Mouse (Mus musculus) CH12F3 (cell line): ENCODE results near the gene Chpf.

Experiments used
- in situ Hi-C: fragments of 300-500 bp; cut with MboI; formaldehyde crosslinking; loops from 2 replicates; pipeline ENCODE4 v1.14.3; 2020; ENCODE audit warnings: low sequenced_read_pairs

The Chpf gene

DNA sequence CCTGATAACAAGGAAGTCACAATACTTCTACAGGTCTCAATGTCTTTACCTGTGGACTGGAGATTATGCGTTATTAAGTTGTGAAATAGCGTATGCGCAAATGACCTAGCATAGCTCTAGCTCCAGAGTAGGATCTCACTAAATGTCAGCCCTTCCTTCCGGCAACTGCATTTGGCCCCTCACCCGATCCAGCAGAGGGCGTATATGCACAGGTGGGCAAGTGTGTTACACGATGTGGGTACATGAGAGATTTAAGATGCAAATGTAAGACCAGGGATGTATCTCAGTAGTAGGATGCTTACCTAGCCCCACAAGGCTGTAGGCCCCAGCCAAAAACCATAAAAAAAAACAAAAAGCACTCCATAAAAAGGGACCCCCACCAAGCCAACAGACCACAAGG lies 20.3 kb upstream of the Chpf start:
- in situ Hi-C loops: no loop called here

DNA sequence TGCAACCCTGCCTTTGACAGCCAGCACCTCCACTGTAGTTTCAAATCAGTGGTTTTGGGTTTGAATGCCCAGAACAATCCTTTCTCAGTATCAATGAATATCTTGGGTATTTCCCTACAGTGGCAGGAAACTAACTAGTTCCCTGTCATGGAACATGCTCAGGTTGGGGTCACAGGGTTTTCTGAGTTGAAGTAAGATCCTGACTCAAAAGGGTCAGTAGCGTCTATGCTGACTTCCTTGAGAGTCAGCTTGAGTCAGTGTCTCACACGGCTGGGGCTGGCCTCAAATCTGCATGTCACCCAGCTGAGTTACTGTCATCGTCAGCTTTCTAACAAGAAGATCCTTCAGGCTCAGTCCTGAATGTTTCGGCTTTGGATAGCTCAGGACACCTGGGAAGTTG lies 19.8 kb upstream of the Chpf start:
- in situ Hi-C loops: no loop called here

DNA sequence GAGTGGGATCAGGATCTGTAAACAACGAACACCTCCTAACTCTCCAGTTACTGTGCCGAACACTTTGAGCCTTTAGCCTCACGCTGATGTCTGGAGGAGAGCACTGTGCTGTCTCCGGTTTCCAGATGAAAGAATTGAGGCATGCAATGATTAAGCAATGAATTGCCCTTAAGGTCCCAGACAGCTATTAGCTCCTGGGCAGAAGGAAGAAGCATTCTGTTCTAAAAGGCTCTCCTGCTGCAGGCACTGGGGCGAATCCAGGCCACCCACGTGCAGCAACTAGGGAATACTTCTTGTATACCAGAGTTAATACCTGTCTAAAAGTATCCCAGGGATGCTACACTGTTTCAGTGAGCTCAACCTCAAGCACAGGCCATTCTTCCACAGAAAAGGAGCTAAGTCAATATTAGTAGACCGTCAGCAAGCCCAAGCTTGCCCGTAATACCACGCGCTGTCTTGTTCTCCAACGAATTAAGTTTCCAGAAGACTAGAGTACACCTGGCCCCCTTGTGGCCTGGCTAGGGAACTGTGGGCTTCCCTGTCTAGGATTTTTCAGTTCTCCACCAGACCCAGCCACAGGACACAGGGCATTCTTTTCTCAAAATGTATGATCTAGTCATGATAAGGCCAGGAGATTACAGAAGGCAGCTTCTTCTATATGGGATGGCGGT lies 15.9 kb upstream of the Chpf start:
- in situ Hi-C loops: no loop called here

DNA sequence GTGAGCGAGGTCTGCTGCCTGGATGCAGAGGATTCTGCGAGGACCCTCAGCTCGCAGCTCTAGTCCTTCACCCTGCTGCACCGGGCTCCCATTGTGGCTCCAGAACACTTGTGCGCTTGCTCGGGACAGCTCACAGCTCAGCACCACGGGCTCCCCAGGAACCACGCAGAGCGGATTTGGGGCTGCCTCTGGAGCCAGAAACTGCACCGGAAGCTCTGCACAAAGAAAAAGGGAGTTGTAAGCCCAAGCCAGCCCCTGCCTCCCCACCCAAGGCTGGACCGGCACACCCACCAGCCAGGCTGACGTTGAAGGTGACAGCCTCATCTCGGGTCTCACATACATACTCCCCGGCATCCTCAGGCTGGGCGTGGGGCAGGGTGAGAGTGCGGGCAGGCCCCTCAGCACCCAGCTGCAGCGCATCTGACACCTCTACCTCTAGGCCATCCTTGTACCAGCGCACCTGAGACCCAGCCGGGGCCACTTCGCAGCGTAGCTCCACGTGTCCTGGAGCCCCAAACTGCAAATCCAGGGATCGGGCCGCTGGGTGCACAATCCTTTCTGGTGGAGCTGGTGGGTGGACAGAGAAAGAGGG lies 13.6 kb upstream of the Chpf start:
- in situ Hi-C loops: no loop called here

DNA sequence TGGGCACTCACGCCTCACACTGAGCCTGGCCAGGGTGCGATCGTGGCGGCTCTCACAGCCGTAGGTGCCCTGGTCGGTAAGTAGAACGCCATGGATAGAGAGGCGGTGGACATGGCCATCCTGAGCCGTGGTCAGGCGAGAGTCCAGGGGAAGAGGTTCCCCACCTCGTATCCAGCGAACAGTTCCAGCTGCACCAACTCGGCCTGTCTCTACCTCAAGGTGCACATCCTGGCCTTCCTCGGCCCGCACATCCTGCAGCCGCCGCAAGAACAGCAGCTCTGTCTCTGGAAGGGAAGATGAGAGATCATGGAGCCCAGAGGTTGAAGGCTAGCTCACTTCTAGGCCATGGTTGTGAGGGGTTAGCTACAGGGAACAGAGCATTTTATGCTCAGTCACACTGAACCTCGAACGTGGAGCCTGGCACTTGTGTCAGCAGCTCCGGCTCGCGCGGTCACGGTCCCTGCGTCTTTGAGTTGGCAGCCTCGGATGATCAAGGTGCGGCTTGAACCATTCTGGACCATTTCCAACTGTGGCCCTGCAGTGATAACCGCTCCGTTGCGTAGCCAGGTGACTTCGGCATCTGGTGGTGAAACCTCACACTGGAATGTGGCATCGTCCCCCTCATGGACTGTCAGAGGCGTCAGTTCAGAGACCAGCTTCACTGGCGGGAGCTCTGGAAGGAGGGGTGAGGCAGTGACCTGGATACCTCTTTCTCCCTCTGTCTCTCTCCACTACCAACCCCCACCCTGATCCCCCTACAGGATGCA lies 11.9 kb upstream of the Chpf start:
- in situ Hi-C loops: no loop called here

DNA sequence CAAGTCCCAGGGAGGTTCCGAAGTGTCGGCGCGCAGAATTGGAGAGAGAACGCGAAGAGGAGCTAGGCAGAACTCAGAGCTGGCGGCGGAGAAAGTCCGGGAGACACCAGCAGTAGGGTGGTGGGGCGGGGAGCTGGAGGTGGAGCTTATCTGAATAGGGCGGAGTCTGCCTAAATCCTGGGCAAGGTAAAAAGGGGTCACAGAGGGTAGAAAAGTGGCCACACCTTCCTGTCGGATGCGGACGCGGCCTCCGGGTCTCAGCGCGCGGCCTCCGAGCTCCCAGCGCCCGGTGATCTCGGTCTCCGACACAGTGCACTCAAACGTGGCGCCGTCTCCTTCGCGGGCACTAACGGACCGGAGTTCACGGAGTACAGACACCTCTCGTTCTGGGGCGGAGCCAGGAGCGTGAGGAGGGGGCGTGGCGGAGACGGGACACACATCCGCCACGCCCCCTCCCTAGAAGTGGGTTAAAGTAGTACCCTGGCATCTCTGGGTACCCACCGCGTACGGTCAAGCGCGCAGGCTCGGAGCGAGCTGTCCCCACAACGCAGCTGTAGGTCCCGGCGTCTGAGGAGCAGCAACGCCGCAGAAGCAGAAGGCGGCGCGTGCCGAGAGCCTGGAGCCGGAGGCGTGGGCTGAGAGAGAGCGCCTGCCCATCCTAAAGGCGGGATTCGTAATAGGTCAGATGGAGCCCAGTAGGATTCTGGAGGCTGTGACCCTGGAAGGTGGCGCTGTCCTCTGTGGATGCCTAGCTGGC lies 8.5 kb upstream of the Chpf start:
- in situ Hi-C loops: no loop called here

DNA sequence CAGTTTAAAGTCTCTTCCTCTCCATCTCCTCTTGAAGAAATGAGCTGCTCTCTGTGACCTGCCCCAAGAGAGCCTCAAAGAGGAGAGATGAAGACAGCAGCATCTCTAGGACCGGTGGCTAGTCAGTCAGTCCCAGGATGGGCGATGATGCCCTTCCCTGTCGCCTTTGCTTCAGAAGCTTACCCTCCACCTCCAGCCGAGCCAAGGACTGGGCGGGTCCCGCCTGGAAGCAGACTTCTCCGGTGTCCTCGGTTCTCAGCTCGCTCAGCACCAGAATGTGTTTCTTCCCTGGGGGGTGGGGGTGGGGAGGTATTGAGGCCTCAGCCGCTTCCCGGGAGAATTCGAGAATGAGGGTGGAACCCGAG lies 7.9 kb upstream of the Chpf start:
- in situ Hi-C loops: no loop called here

DNA sequence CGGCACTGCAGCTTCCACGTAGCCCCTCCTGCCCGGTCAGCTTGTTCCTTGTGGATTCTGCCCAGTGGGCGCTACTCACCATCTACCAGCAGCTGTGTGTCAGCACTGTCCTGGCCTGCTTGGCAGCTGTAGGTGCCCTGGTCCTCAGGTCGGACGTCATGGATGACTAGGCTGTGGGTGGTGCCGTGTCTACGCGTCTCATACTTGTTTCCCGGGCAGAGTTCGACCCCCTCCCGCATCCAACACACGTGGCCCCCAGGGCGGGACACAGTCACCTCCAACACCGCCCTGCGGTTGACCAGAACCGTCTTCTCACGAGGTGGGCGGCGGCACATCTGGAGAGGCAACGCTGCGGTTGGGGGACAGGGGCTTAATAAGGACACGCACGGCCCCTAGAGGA lies 7.5 kb upstream of the Chpf start:
- in situ Hi-C loops: no loop called here

DNA sequence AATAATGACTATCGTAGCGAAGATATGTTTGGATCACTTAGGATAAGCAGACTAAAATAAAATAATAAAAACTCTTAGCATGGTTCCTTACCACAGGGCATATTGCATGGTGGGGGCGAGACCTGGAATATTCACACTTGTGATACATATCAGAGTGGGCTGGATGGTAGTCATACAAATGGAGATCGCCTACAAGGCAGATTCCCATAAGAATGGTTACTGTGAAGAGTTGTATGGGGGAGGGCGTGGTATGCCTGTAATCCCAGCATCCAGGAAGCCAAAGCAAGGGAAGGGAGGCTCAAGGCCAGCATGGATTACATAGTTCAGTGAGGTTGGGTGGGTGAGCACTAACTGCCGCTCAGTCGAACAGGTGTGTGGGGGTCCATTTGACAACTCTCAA lies 1.6 kb upstream of the Chpf start:
- in situ Hi-C loops: no loop called here

DNA sequence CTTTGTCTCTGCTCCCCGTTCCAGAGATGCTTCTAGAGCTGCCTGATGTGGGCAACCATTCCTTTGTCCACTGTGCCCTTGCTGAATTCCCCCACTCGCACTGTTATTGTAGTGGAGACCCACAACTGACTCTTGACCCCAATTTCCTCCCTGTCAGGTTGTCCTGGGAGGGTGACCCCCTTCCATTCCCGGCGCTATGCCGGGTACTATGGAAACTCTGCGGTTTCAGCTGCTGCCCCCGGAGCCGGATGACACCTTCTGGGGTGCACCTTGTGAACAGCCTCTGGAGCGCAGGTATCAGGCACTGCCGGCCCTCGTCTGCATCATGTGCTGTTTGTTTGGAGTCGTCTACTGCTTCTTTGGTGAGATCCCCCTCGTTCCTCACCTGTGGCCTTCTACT lies 929 bp upstream of the Chpf start:
- in situ Hi-C loops: no loop called here

DNA sequence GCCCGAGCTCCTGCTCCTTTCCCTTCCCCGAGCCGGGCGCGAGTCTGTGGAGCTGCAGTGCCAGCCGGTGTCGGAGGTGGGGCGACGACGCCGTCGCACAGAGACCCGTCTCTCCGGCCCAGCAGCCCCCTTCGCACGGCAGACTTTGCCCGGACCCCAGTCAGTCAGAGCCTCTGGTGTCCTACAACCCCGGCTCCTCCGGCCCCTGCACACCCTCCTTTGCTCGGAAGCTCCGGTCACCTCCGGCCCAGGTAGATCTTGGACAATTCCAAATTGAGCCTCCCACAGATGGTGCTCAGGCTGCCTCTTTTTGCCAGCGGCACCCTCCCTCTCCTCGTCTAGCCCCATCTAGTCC lies 505 bp upstream of the Chpf start:
- in situ Hi-C loops: loop anchor here (5.0 kb wide), 1 partner anchor 83 kb away; no protein-coding TSS in a partner anchor

DNA sequence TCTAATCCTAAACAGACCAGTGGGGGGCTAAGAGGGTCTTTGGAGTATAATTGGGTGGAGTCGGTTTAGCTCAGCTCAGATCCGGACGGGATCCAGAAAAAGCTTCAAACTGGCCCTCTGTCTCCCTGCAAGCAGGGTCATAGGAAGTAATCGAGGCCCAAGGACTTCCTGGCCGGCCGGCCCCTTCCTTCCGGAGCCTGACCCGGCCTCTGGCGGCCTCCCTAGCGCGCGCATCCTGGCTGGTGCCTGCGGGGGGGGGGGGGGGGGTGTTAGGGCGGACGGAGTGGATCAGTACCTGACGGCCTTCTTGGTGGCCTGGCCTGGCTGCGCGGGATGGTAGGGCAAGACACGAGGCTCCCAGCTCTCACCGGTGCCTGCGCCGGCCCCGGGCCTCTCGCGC lies 610 bp downstream of the Chpf start:
- in situ Hi-C loops: loop anchor here (5.0 kb wide), 1 partner anchor 84 kb away; no protein-coding TSS in a partner anchor

DNA sequence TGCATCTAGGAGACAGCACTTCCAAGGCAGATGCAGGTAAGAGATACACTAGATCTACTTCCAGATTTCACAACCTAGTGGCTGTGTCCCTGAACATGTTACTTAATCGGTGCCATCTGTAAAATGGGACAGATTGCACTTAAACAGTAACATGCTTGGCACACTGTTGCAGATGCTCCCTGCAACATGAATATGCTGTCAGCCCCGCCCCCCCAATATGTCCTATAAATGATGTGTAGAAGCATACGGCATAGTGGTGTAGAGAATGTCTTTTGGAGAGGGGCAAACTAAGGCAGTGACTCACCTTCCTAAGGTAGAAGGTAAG lies 1.2 kb downstream of the Chpf start:
- in situ Hi-C loops: loop anchor here (5.0 kb wide), 1 partner anchor 84 kb away; no protein-coding TSS in a partner anchor

DNA sequence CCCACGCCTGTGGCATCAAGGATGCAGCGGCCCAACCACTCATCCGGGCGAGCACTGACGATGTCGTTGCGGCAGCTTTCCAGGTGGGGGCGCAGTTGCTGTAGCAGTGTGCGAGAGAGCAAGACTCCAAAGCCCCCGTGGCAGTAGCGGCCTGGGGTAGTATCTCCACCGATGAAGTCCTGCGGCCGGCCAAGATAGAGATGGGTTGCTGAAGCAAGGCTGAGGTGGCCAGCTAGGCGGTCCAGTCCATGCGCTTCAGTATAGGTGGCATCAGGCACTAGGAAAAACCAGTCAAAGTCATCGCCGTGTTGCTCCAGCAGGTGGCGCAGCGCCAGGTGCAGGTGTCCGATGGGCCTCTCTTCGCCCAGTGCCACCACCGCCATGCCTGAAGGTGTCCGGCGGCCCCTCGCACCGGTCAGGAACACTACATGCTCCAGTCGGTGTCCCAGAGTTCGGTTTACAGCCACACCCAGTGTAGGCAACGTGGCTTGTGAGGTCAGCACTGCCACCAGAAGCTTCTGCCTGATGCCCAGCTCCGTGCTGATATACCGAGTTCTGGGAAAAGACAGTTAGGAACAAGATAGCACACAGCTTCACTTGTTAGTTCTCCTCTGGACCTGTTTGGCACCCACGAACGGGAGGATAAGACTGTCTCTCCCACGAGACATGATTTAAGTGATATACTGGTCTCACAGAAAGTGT lies 1.7 kb downstream of the Chpf start:
- in situ Hi-C loops: loop anchor here (5.0 kb wide), 1 partner anchor 85 kb away; no protein-coding TSS in a partner anchor

DNA sequence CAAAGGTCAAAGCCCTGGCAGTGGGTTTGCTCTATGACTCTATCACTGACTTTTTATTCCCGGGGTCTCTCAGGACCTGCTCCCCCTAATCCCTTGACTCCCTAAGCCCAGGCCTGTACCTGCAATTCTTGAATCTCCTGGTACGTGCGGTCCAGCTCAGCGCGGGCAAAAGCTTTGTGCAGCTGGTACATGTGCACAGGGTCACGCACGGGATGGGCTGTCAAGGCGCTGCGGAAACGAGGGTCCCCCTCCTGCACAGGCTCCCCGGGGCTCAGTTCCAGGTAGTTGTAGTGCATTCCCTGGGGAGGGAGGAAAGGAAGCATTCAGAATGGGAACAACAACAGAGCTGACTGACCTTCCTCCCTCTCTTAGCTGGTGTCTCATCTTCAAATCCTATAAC lies 2.7 kb downstream of the Chpf start:
- in situ Hi-C loops: loop anchor here (5.0 kb wide), 1 partner anchor 86 kb away; no protein-coding TSS in a partner anchor

DNA sequence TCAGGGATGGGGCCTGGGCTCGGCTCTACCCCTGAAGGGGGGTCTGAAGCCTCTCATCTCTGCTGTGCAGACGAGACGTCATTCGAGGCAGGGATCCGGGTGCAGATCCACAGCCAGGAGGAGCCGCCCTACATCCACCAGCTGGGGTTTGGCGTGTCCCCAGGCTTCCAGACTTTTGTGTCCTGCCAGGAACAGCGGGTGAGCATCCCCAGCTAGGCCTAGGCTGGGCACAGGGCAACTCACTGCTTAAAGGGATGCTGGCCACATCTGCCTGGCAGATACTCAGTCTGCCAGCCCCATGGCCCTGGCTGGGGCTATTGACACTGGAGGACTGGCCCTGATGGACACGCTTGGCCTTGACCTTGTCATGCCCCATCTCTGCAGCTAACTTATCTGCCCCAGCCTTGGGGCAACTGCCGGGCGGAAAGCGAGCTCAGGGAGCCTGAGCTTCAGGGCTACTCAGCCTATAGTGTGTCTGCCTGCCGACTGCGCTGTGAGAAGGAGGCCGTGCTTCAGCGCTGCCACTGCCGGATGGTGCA lies 9.8 kb downstream of the Chpf start:
- in situ Hi-C loops: loop anchor here (5.0 kb wide), 1 partner anchor 122 kb away; no protein-coding TSS in a partner anchor

DNA sequence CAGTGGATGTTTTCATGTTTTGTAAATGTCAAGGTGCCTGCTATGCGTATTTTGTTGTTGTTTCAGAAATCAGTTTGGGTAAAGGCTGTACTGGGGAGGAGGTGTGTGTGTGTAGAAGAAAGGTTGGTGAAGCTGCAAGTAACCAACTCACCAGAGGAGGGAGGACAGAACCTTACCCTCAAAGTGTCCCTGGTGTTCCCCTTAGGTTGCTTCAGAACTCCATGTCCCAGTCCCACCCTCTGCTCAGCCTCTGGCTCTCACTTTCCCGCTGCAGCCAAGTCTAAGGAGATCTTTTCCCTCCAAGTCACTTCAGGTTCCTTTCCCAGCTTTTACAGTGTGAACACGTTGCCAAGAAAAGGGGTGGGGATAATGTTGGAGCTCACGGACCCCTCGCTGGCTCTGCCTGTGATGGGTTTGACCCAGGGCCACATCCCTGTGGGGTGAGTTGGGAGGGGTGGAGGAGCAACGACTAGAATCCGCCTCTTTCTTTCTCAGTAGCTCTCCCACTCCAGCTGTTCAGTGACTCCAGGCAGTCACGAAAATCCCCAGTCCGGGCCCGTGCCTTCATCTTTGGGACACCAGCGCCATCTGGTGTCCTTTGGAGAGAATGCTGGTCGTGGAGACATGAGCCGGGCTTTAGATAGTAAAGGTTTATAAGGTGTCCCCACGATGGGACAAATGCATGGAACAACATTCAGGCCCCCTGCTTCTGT lies 11.7 kb downstream of the Chpf start:
- in situ Hi-C loops: loop anchor here (5.0 kb wide), 1 partner anchor 120 kb away; no protein-coding TSS in a partner anchor

DNA sequence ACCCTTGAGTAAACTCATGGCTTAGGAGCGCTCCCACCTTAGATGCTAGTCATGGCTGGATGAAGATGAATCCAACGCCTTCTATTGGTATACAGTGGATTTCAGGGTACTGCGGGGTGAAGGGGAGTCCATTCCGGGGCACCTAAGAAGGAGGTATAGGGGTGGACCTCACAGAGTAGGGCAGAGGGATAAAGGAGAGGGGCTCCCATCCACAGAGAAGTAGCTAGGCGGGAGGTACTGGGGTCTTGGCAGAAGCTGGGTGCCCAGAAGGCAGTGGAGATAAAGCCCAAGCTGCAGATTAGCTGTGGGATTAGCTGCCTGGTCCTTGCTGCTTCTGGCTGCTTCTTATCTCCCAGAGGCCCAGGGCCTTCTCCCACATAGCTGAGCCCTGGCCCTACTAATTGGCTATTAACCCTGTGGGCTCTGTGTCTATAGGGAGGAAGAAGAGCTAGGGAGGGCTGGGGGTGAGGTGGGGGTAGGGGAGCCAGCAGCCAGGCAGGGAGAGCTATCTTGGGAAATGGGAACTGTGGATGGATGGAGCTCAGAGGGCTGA lies 15.4 kb downstream of the Chpf start:
- in situ Hi-C loops: no loop called here

DNA sequence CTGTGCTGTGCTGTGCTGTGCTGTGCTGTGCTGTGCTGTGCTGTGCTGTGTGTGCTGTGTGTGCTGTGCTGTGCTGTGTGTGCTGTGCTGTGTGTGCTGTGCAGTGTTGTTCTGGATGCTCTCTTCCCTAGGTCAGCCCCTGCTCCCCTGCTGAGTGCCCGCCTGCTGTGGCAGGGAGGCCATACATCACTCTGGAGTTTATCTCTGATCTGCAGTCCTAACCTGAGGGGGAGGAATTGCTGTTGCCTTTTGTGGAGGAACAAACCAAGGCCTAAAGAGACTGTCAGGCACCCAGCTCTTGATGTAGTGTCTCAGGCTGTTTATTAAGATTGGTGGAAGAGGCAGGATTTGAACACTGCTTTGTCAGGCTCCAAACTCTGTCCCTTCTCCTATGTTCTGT lies 16.5 kb downstream of the Chpf start:
- in situ Hi-C loops: no loop called here

DNA sequence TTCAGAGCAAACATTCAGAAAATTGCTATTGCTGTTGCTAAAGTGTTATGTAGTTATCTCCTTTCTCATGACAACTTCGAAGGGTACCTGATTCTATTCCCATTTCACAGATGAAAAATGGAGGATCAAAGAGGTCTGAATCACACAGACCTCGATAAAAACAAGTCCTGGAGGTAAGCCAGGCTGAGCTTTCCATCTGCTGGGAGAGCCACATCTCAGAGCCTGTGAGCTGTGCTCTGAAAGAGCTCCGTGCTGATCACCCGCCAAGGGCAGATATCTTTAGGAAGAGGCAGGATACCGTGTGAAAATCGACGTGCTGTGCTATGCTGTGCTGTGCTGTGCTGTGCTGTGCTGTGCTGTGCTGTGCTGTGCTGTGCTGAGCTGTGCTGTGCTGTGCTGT lies 18.8 kb downstream of the Chpf start:
- in situ Hi-C loops: no loop called here
